Mouse (Mus musculus) neural tube, embryonic 11.5 days (tissue): ENCODE results near the gene Atg7. TPM values are rescaled to one million over a fixed set of nuclear protein-coding genes. Genes with fewer than 3 reads are reported as not detected.
"Not testable (repeated sequence)": the region's sequence is repeated elsewhere in the genome, so short reads cannot be mapped to it uniquely, and the experiment has no call there.

ENCODE experiments used
- ATAC-seq: fragments of 200-750 bp; cut with Nextera tagmentation; 2 replicates; pipeline ENCODE4 v1.8.0; 2017; ENCODE audit warnings: moderate number of reproducible peaks, mild to moderate bottlenecking, moderate TSS enrichment, moderate library complexity; ENCODE audit not compliant: insufficient read depth, low FRiP score, low TSS enrichment
- DNase-seq: peaks from one replicate; pipeline ENCODE4 v3.0.0-alpha.2; 2015; ENCODE audit warnings: low spot score
- H3K27ac ChIP-seq: fragments of 300-500 bp; sonication (generic); 2 replicates; pipeline ENCODE4 v1.5.1; 2014; ENCODE audit warnings: low read depth, mild to moderate bottlenecking, low read length
- H3K27me3 ChIP-seq: fragments of 300-500 bp; sonication (generic); 2 replicates; pipeline ENCODE4 v1.6.1; 2014; ENCODE audit warnings: mild to moderate bottlenecking, low read length, mixed read lengths; ENCODE audit not compliant: control insufficient read depth, insufficient read depth
- H3K36me3 ChIP-seq: fragments of 300-500 bp; sonication (generic); 2 replicates; pipeline ENCODE4 v1.6.1; 2014; ENCODE audit warnings: mild to moderate bottlenecking, low read length, moderate library complexity, mixed read lengths; ENCODE audit not compliant: control insufficient read depth, insufficient read depth
- H3K4me1 ChIP-seq: fragments of 300-500 bp; sonication (generic); 2 replicates; pipeline ENCODE4 v1.6.1; 2014; ENCODE audit warnings: low read length, mixed read lengths; ENCODE audit not compliant: control insufficient read depth, insufficient read depth
- H3K4me2 ChIP-seq: fragments of 300-500 bp; sonication (generic); 2 replicates; pipeline ENCODE4 v1.6.1; 2014; ENCODE audit warnings: low read depth, mild to moderate bottlenecking, moderate library complexity
- H3K4me3 ChIP-seq: fragments of 300-500 bp; sonication (generic); 2 replicates; pipeline ENCODE4 v1.5.1; 2014; ENCODE audit warnings: low read depth, low read length
- H3K9ac ChIP-seq: fragments of 300-500 bp; sonication (generic); 2 replicates; pipeline ENCODE4 v1.6.1; 2014; ENCODE audit warnings: mild to moderate bottlenecking, low read length
- H3K9me3 ChIP-seq: fragments of 300-500 bp; sonication (generic); 2 replicates; pipeline ENCODE4 v1.6.1; 2016; ENCODE audit warnings: low read length; ENCODE audit not compliant: control insufficient read depth
- WGBS: fragments of 180-500 bp; shearing (Covaris S2); extraction: QIAGEN DNeasy Blood & Tissue Kit; methylation state at CpG from one replicate; pipeline ENCODE4 v1.1.7; 2014; 5-methylcytosine and 5-hydroxymethylcytosine counted together
- polyA plus RNA-seq: library from polyadenylated mRNA; unstranded; fragments of >200 nt; fragmentation: Nextera tagmentation; extraction: Ambion mirVana; gene quantifications from 2 replicates; pipeline ENCODE4 v1.2.1, GENCODE M21; 2014

The Atg7 gene
- polyA plus RNA-seq, 1 experiment from 2014 or later: 20.7 TPM

- no peaks in the 10 kb centered on the region for H3K36me3 ChIP-seq
- peak; percentile 82 for DNase-seq
- no peak overlapping the region for H3K4me3 ChIP-seq
- H3K27ac ChIP-seq: no peak overlapping the region
- H3K4me2 ChIP-seq: no peak overlapping the region
- no peak overlapping the region for H3K9ac ChIP-seq
- H3K4me1 ChIP-seq: peaks cover 52% of the 10 kb centered on the region
- H3K27me3 ChIP-seq: no peaks in the 10 kb centered on the region
- no peaks in the 10 kb centered on the region for H3K9me3 ChIP-seq
- 8% methylated on average over 13 of the region's 13 CpGs for WGBS
- peak; percentile 84 for ATAC-seq
Observed at GRCm38 (mm10) chr6:114888922-114889321, 246.0 kb downstream of the Atg7 start.

- not testable (repeated sequence) for H3K9ac ChIP-seq, DNase-seq, H3K36me3 ChIP-seq, H3K9me3 ChIP-seq, H3K27me3 ChIP-seq, H3K4me3 ChIP-seq, H3K27ac ChIP-seq, ATAC-seq, H3K4me2 ChIP-seq
- WGBS: 69% methylated on average over 3 of the region's 3 CpGs
- H3K4me1 ChIP-seq: peaks cover 57% of the 10 kb centered on the region
Observed at GRCm38 (mm10) chr6:114889971-114890370, 247.1 kb downstream of the Atg7 start.

GRCm38 (mm10) chr6:114890411-114891115, 247.7 kb downstream of the Atg7 start:
- Histone ChIP-seq H3K4me1 (peaks cover 57% of the 10 kb centered on the region), H3K27ac (no peak overlapping the region), H3K9me3 (no peaks in the 10 kb centered on the region), H3K4me2 (no peak overlapping the region), H3K9ac (no peak overlapping the region), H3K27me3 (no peaks in the 10 kb centered on the region), H3K4me3 (no peak overlapping the region), H3K36me3 (no peaks in the 10 kb centered on the region)
- 63% methylated on average over 19 of the region's 19 CpGs for WGBS
- no peak for DNase-seq
- no peak for ATAC-seq

- DNase-seq: no peak
- ATAC-seq: no peak
- no peak overlapping the region for H3K4me2 ChIP-seq
- H3K27me3 ChIP-seq: no peaks in the 10 kb centered on the region
- no peaks in the 10 kb centered on the region for H3K9me3 ChIP-seq
- WGBS: 92% methylated on average over 12 of the region's 12 CpGs
- peaks cover 55% of the 10 kb centered on the region for H3K4me1 ChIP-seq
- no peaks in the 10 kb centered on the region; the same call in 1 of the 2 replicates for H3K36me3 ChIP-seq
- no peak overlapping the region for H3K9ac ChIP-seq
- no peak overlapping the region for H3K27ac ChIP-seq
- no peak overlapping the region for H3K4me3 ChIP-seq
Observed at GRCm38 (mm10) chr6:114891272-114891671, 248.4 kb downstream of the Atg7 start.

- no peaks in the 10 kb centered on the region for H3K27me3 ChIP-seq
- H3K4me2 ChIP-seq: no peak overlapping the region
- H3K4me1 ChIP-seq: peaks cover 51% of the 10 kb centered on the region
- no peak overlapping the region for H3K4me3 ChIP-seq
- no peak for ATAC-seq
- DNase-seq: no peak
- H3K36me3 ChIP-seq: no peaks in the 10 kb centered on the region; the same call in 1 of the 2 replicates
- no peaks in the 10 kb centered on the region for H3K9me3 ChIP-seq
- H3K27ac ChIP-seq: no peak overlapping the region
- WGBS: 68% methylated on average over 12 of the region's 12 CpGs
- no peak overlapping the region for H3K9ac ChIP-seq
Observed at GRCm38 (mm10) chr6:114891771-114892170, 248.9 kb downstream of the Atg7 start.

- H3K9me3 ChIP-seq: no peaks in the 10 kb centered on the region
- no peak overlapping the region for H3K27ac ChIP-seq
- 21% methylated on average over 6 of the region's 6 CpGs for WGBS
- H3K4me3 ChIP-seq: no peak overlapping the region
- peaks cover 46% of the 10 kb centered on the region for H3K4me1 ChIP-seq
- ATAC-seq (peak; percentile 45), DNase-seq (peak; percentile 52)
- no peak overlapping the region; the same call in 1 of the 2 replicates for H3K4me2 ChIP-seq
- H3K36me3 ChIP-seq: no peaks in the 10 kb centered on the region; the same call in 1 of the 2 replicates
- no peak overlapping the region for H3K9ac ChIP-seq
- H3K27me3 ChIP-seq: no peaks in the 10 kb centered on the region
Observed at GRCm38 (mm10) chr6:114892363-114892762, 249.5 kb downstream of the Atg7 start.

GRCm38 (mm10) chr6:114893427-114894209, 250.7 kb downstream of the Atg7 start:
- H3K9ac ChIP-seq: no peak overlapping the region
- H3K27me3 ChIP-seq: no peaks in the 10 kb centered on the region
- ATAC-seq (no peak), DNase-seq (no peak)
- H3K4me2 ChIP-seq: no peak overlapping the region
- H3K9me3 ChIP-seq: no peaks in the 10 kb centered on the region
- H3K4me1 ChIP-seq: peaks cover 43% of the 10 kb centered on the region
- no peak overlapping the region for H3K4me3 ChIP-seq
- H3K27ac ChIP-seq: no peak overlapping the region
- H3K36me3 ChIP-seq: no peaks in the 10 kb centered on the region; the same call in 1 of the 2 replicates
- 82% methylated on average over 20 of the region's 20 CpGs for WGBS

GRCm38 (mm10) chr6:114894548-114895106, 251.7 kb downstream of the Atg7 start:
- Histone ChIP-seq H3K9ac (no peak overlapping the region), H3K9me3 (no peaks in the 10 kb centered on the region), H3K36me3 (no peaks in the 10 kb centered on the region; the same call in 1 of the 2 replicates), H3K4me1 (peaks cover 39% of the 10 kb centered on the region), H3K27ac (no peak overlapping the region), H3K4me2 (no peak overlapping the region), H3K4me3 (no peak overlapping the region), H3K27me3 (no peaks in the 10 kb centered on the region)
- ATAC-seq (no peak), DNase-seq (no peak)
- 73% methylated on average over 4 of the region's 4 CpGs for WGBS
